Mouse (Mus musculus): ENCODE results near the gene Pcnx3.

- no peak for TF ChIP-seq GATA1 (IDR thresholded peaks at IDR 0.05; ENCODE audit: low read length)
- TF ChIP-seq TAL1 (IDR thresholded peaks at IDR 0.05; ENCODE audit: low read length) = no peak
These were observed 40.1 kb upstream of the Pcnx3 start for GRCm38 (mm10) chr19:5728631-5729443.
